Mouse (Mus musculus) thymus, adult 2 months (tissue): ENCODE measurements around the gene Hoxa4. TPM values are rescaled to one million over a fixed set of nuclear protein-coding genes. Genes with fewer than 3 reads are reported as not detected.

Source experiments
- DNase-seq: peaks from one replicate; pipeline ENCODE4 v3.0.0; 2021
- H3K27ac ChIP-seq: fragments of 200-500 bp; 2 replicates; pipeline ENCODE4 v1.5.1; 2012; ENCODE audit warnings: low read length, control low read depth; ENCODE audit not compliant: control insufficient read depth, insufficient read depth
- H3K27me3 ChIP-seq: fragments of 200-500 bp; 2 replicates; pipeline ENCODE4 v1.6.1; 2012; ENCODE audit warnings: mild to moderate bottlenecking, low read length, moderate library complexity, mixed read lengths; ENCODE audit not compliant: control insufficient read depth, insufficient read depth
- H3K36me3 ChIP-seq: fragments of 200-500 bp; 2 replicates; pipeline ENCODE4 v1.6.1; 2012; ENCODE audit warnings: mild to moderate bottlenecking, low read length, moderate library complexity; ENCODE audit not compliant: control insufficient read depth, insufficient read depth
- H3K4me1 ChIP-seq: fragments of 200-500 bp; replicated peaks from 2 replicates; pipeline ENCODE4 v1.6.1; 2012; ENCODE audit warnings: low read length; ENCODE audit not compliant: control insufficient read depth, insufficient read depth
- H3K4me3 ChIP-seq: fragments of 200-500 bp; 2 replicates; pipeline ENCODE4 v1.5.1; 2012; ENCODE audit warnings: mild to moderate bottlenecking, low read length, control low read depth, moderate library complexity; ENCODE audit not compliant: control insufficient read depth, insufficient read depth
- CTCF ChIP-seq: fragments of 200-500 bp; IDR thresholded peaks from 2 replicates; pipeline ENCODE4 v1.5.1; 2012; ENCODE audit warnings: mild to moderate bottlenecking, control low read depth, low read length, moderate library complexity, borderline replicate concordance; ENCODE audit not compliant: control insufficient read depth, poor library complexity, insufficient read depth; ENCODE audit errors: extremely low read depth
- POLR2A ChIP-seq: fragments of 200-500 bp; IDR thresholded peaks from 2 replicates; pipeline ENCODE4 v1.6.1; 2012; ENCODE audit warnings: mild to moderate bottlenecking, low read length, control low read depth, moderate library complexity; ENCODE audit not compliant: control insufficient read depth, poor library complexity, insufficient read depth; ENCODE audit errors: extremely low read depth
- WGBS: fragments of 180-500 bp; shearing (Covaris S2); methylation state at CpG from one replicate; pipeline ENCODE4 v1.1.7; 2018; 5-methylcytosine and 5-hydroxymethylcytosine counted together
- polyA plus RNA-seq: library from polyadenylated mRNA; depleted of rRNA; stranded (reverse); fragments of >200 nt; gene quantifications from 2 replicates; pipeline ENCODE4 v1.2.3, GENCODE M21; 2012

The Hoxa4 gene
- polyA plus RNA-seq, 1 experiment: 1.5 TPM

GRCm38 (mm10) chr6:52215070-52215469, 23.5 kb upstream of the Hoxa4 start:
- no peak for TF ChIP-seq POLR2A
- TF ChIP-seq CTCF: no peak
- no peaks in the 10 kb centered on the region for H3K36me3 ChIP-seq
- H3K27me3 ChIP-seq: peaks cover 28% of the 10 kb centered on the region
- no peak overlapping the region for H3K27ac ChIP-seq
- WGBS: 83% methylated on average over 3 of the region's 3 CpGs
- no peak for DNase-seq
- peaks cover 24% of the 10 kb centered on the region for H3K4me1 ChIP-seq
- no peak overlapping the region for H3K4me3 ChIP-seq

GRCm38 (mm10) chr6:52214271-52214670, 22.7 kb upstream of the Hoxa4 start:
- no peak for TF ChIP-seq POLR2A
- TF ChIP-seq CTCF: no peak
- H3K27me3 ChIP-seq: peaks cover 26% of the 10 kb centered on the region
- peaks cover 24% of the 10 kb centered on the region for H3K4me1 ChIP-seq
- no peak overlapping the region for H3K4me3 ChIP-seq
- no peak for DNase-seq
- 73% methylated on average over 5 of the region's 5 CpGs for WGBS
- no peaks in the 10 kb centered on the region for H3K36me3 ChIP-seq
- H3K27ac ChIP-seq: no peak overlapping the region

GRCm38 (mm10) chr6:52213119-52213986, 21.8 kb upstream of the Hoxa4 start, which contains the start of the genes Hoxa3 and Gm28308:
Gene Hoxa3, minus strand, starts transcription at chr6:52213336.
Gene Gm28308, minus strand, starts transcription at chr6:52213339.
- H3K4me3 ChIP-seq: peak within 1 kb of the TSS; percentile 44
- 4% methylated on average over 38 of the region's 38 CpGs for WGBS
- peaks cover 27% of the 10 kb centered on the region for H3K4me1 ChIP-seq
- TF ChIP-seq POLR2A: no peak
- no peak for TF ChIP-seq CTCF
- no peak for DNase-seq
- H3K27me3 ChIP-seq: peaks cover 22% of the 10 kb centered on the region; the same call in 1 of the 2 replicates
- no peaks in the 10 kb centered on the region for H3K36me3 ChIP-seq
- peak within 1 kb of the TSS; percentile 10; the same call in 1 of the 2 replicates for H3K27ac ChIP-seq

DNA sequence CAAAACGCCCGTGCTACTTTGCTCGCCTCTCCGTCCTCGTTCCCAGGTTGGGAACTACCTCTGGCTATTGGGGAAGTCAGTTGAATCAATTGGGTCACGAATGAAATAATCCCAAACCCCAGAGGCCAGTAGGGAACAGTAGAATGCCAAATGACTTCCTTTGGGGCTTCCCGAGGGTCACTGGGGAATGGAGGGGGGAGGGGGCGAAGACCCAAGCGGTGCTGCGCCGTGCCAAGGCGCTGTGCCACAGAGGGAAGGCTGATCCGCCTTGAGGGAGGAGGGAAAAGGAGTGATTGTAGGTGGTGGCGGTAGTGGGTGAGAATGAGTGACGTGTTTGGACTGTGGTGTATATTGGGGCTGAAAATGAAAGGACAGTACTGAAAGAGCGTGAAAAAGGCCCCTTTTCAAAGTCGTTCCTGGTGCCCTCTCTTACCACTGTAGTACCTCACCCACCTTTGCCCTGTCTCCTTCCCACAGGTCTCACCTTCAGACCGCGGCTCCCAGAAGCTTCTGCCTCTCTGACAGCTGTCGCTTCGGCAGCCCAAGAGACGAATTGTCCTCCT, 21.1 kb upstream of the Hoxa4 start:
- H3K36me3 ChIP-seq: no peaks in the 10 kb centered on the region
- no peak for TF ChIP-seq CTCF
- TF ChIP-seq POLR2A: no peak
- no peak for DNase-seq
- under 1% methylated on average over 22 of the region's 22 CpGs for WGBS
- H3K4me1 ChIP-seq: peaks cover 25% of the 10 kb centered on the region
- peaks cover 18% of the 10 kb centered on the region; the same call in 1 of the 2 replicates for H3K27me3 ChIP-seq
- peak overlapping the region; percentile 10; the same call in 1 of the 2 replicates for H3K27ac ChIP-seq
- H3K4me3 ChIP-seq: peak overlapping the region; percentile 44

DNA sequence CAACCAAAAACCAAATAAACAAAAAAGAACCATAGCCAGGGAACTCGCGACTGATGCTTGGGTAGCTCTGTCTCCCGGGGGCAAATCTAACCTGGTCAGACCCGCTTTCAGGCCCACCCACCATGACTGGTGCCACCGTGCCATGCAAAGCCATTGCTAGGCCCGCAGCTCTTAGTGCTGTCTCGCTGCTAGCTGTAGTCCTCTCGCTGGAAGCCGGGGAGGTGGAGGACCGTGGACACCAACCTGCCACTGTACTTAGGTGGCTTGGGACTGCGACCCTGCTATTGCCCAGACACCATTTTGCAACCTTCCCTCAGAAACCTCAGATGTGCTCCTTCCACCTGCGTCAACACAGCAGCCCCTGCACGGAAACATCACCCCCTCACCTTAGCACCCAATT, 20.4 kb upstream of the Hoxa4 start:
- WGBS: 0% methylated on average over 13 of the region's 13 CpGs
- peaks cover 17% of the 10 kb centered on the region; the same call in 1 of the 2 replicates for H3K27me3 ChIP-seq
- peaks cover 20% of the 10 kb centered on the region for H3K4me1 ChIP-seq
- TF ChIP-seq CTCF (no peak), POLR2A (no peak)
- H3K4me3 ChIP-seq: peak overlapping the region; percentile 44
- H3K27ac ChIP-seq: no peak overlapping the region
- H3K36me3 ChIP-seq: no peaks in the 10 kb centered on the region
- no peak for DNase-seq

DNA sequence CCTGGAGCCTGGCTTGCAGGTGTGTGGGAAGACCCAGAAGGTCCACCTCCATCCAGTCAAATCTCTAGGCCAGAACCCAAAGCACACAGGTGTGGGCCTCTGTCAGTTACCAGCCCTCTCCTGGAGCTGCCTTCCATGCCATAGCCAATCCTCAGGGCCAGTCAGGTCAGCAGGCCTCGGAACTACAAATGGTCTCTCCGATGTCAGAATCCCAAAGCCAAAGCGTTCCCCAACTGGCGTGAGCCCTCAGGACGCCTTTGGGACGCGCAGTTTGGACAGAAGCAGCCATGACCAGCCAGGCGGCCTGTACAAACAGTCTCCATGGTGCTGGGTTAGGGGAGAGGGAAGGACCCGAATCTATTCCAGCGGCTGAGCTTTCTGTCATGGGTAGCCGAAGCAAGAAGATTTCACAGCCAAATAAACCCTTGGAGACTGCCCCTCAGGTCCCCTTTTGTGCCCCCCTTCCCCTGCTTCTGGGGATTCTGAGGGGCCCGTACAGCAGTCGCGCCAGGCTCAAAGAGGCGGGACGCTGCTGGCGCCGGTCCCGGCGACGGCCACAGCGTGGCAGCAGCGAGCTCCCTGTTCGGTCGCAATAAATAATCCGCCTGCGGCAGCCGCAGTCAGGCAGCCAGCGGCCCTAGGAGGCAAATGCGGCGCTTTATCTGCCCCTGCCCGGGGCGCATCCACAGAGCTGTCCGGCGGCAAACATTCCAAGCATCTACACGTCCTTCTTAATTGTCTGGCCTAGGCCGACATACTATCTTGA, 19.8 kb upstream of the Hoxa4 start:
- no peak overlapping the region for H3K27ac ChIP-seq
- TF ChIP-seq POLR2A (no peak), CTCF (peak; percentile 82; the same call in 1 of the 2 replicates)
- no peaks in the 10 kb centered on the region for H3K36me3 ChIP-seq

More for the DNA sequence above, 19.8 kb upstream of the Hoxa4 start:
- peak; percentile 79 for DNase-seq
- WGBS: 4% methylated on average over 37 of the region's 37 CpGs
- H3K4me3 ChIP-seq: peak overlapping the region; percentile 44
- H3K4me1 ChIP-seq: peaks cover 18% of the 10 kb centered on the region
- H3K27me3 ChIP-seq: peaks cover 15% of the 10 kb centered on the region; the same call in 1 of the 2 replicates
